Mouse (Mus musculus): Measurements from ENCODE around the gene Ksr1. TPM values are rescaled to one million over a fixed set of nuclear protein-coding genes. Genes with fewer than 3 reads are reported as not detected.
"Not testable (repeated sequence)": the region's sequence is repeated elsewhere in the genome, so short reads cannot be mapped to it uniquely, and the experiment has no call there.

Gene Ksr1
- polyA plus RNA-seq, 1 experiment from 2014 or later: 4.3 TPM

DNA sequence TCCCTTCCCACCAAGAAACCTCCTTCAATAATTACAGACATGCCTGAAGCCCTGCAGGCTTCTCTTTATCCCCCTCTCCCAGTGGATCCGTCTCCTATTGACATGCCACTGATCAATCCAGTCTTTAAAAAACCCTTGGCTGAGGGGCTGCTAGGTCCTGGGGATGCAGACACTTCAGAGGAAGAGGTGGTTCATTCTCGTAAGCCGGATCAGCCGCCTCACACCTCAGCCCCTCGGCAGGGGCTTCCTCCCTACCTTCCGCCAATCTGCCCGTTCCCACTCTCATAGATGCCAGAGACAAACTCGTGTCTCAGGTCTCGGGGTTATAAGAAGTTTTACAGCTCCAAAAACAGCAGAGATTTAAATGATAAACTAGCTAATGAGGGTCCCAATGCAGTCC lies 156.1 kb downstream of the Ksr1 start:
- Histone ChIP-seq H3K9me3 (0 out of 2 replicates have a peak, but pooled peaks cover 6% of the 10 kb centered on the region), H3K36me3 (no peaks in the 10 kb centered on the region), H3K9ac (replicated peaks) (no peak overlapping the region), H3K27me3 (no peaks in the 10 kb centered on the region), H3K4me1 (no peaks in the 10 kb centered on the region), H3K4me3 (no peak overlapping the region), H3K27ac (replicated peaks) (no peak overlapping the region), H3K4me2 (replicated peaks) (no peak overlapping the region)
- ATAC-seq (ENCODE audit: low FRiP score, low read depth): no peak
- WGBS: 92% methylated on average over 9 of the region's 9 CpGs

DNA sequence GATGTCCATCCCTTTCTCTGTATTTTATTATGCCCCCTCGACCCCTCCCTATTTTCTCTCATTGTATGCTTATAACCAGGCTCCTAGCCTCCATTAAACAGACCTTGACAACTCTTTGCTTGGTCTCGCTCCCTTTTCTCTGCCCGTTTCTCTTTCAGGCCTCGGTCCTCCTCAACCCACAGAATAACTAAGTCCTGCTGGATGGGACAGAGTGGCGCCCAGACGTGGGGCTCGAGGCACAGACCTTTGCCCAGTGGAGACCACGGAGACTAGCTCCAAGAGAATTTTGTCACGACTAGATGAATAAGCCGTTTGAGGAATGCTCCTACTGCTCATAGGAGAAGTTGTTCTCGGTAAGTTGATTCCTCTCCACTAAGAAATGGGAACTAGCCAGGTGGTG lies 157.0 kb downstream of the Ksr1 start:
- H3K27me3 ChIP-seq: not testable (repeated sequence)
- 94% methylated on average over 11 of the region's 11 CpGs for WGBS

DNA sequence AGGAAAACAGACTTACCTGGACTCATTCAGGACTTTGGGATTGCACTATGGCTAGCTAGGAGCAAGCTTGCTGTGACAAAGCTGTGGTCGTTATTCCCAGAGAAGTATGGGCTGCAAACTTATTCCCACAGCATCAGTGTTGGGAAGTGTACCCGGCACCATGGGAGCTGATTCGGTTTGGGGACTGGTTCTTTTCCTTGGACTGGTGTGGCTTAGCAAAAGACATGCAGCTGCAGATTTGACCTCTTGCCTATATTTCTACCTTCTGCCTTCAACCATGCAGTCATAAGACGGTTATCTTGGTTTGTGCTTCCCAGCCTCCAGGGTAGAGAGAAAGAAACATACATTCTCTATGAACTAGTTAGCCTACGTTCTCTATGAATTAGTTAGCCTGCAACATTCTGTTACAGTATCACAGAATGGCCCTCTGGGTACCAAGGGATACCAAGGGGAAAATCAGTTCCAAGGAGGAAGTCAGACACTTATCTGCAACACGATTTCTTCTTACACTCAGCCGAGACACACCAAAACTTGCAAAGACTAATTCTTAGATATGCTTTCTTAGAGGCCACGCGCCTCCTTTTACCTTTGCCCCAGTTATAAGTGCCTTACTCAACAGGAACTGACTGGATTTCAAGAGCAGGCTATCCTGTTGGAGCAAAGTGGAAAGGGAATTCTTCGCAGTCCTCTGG lies 159.8 kb downstream of the Ksr1 start:
- no peak for ATAC-seq (ENCODE audit: low FRiP score, low read depth)
- no peaks in the 10 kb centered on the region for H3K27me3 ChIP-seq
- H3K4me2 ChIP-seq (replicated peaks): no peak overlapping the region
- no peak overlapping the region for H3K4me3 ChIP-seq
- H3K9me3 ChIP-seq: no peaks in the 10 kb centered on the region
- H3K4me1 ChIP-seq: no peaks in the 10 kb centered on the region
- H3K9ac ChIP-seq (replicated peaks): no peak overlapping the region
- no peaks in the 10 kb centered on the region for H3K36me3 ChIP-seq
- WGBS: 90% methylated on average over 10 of the region's 10 CpGs
- H3K27ac ChIP-seq (replicated peaks): no peak overlapping the region

More for the DNA sequence above, 157.0 kb downstream of the Ksr1 start:
- not testable (repeated sequence) for H3K4me1 ChIP-seq; H3K9me3 ChIP-seq; H3K4me2 ChIP-seq (replicated peaks); H3K9ac ChIP-seq (replicated peaks); ATAC-seq (ENCODE audit: low FRiP score, low read depth); H3K4me3 ChIP-seq; H3K27ac ChIP-seq (replicated peaks); H3K36me3 ChIP-seq

DNA sequence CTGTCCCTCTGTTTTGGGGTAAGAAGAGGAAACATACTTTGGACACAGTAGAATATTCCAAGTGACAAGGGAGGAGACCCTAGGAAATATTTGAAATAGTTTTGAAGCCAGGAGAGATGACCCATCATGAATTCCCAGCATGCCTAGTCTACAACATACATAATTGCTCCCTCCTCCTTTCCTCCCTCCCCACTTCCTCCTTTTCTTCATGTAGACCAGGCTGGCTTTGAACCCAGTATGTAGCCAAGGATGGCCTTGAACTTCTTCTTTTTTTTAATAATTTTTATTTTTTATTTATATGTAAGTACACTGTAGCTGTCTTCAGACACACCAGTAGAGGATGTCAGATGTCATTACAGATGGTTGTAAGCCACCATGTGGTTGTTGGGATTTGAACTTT lies 160.7 kb downstream of the Ksr1 start:
- Histone ChIP-seq H3K4me3 (no peak overlapping the region), H3K9me3 (no peaks in the 10 kb centered on the region), H3K27me3 (no peaks in the 10 kb centered on the region), H3K4me2 (replicated peaks) (no peak overlapping the region), H3K9ac (replicated peaks) (no peak overlapping the region), H3K27ac (replicated peaks) (no peak overlapping the region), H3K4me1 (no peaks in the 10 kb centered on the region), H3K36me3 (no peaks in the 10 kb centered on the region)
- no peak for ATAC-seq (ENCODE audit: low FRiP score, low read depth)

DNA sequence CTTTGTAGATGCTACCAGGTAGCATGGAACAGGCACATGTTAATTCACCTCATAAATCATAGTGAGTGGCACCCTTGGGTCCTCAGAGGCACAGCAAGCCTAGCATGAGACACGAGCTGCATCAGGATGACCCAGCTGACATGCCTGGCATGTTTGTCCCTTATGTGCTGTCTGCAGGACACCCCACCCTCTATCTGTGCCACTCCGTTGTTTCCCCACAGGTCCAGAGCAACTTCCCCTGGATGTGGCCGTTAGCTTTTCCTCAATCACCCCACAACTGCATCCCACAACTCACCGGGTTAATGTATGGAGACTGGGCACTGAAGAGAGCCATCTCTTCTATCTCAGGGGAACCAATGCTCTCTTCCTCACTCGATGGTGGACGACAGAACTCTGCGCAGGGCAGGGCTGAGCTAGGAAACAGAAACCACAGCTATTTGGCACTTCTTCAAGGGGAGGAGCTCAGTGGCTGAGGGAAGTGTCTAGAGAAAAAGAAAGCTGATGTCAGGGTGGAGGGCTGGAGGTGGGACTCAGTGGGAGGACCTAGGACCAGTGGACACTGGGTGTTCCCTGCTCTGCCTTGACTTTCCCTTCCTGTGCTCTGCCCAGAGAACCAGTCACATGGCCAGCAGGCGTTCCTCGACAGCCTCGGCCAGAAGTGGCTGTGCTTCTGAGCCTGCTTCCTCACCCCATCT lies 161.6 kb downstream of the Ksr1 start, which contains the start of gene Lgals9:
Gene Lgals9, minus strand, starts transcription at position 464 of the 695 bp plus-strand sequence.
- Histone ChIP-seq H3K36me3 (no peaks in the 10 kb centered on the region), H3K9ac (replicated peaks) (no peak within 1 kb of the TSS), H3K4me1 (no peaks in the 10 kb centered on the region), H3K9me3 (no peaks in the 10 kb centered on the region), H3K4me3 (no peak within 1 kb of the TSS), H3K4me2 (replicated peaks) (no peak within 1 kb of the TSS), H3K27ac (replicated peaks) (no peak within 1 kb of the TSS), H3K27me3 (no peaks in the 10 kb centered on the region)
- no peak for ATAC-seq (ENCODE audit: low FRiP score, low read depth)
- WGBS: 79% methylated on average over 10 of the region's 10 CpGs

DNA sequence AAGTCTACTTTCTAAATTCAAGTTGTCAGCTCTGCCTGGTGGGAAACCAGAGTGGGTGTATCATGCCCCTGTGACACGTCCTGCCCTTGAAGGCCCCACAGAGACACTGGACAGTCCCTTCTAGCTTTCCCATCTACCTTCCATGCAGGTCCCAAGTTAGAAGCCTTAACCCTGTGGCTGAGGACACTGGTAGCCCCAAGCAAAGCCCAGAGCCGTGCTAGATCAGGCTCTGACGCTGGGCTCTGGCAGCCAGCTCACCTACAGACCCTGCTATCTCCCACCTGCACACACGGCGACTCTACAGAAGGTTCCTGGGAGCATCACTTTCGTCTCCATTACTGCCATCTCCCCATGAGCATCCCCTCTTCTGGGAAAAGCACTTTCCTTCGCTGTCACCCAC lies 162.7 kb downstream of the Ksr1 start:
- Histone ChIP-seq H3K27me3 (no peaks in the 10 kb centered on the region), H3K36me3 (no peaks in the 10 kb centered on the region), H3K9ac (replicated peaks) (no peak overlapping the region), H3K9me3 (no peaks in the 10 kb centered on the region), H3K27ac (replicated peaks) (no peak overlapping the region), H3K4me3 (no peak overlapping the region), H3K4me1 (no peaks in the 10 kb centered on the region), H3K4me2 (replicated peaks) (no peak overlapping the region)
- no peak for ATAC-seq (ENCODE audit: low FRiP score, low read depth)
- WGBS: 87% methylated on average over 7 of the region's 7 CpGs

DNA sequence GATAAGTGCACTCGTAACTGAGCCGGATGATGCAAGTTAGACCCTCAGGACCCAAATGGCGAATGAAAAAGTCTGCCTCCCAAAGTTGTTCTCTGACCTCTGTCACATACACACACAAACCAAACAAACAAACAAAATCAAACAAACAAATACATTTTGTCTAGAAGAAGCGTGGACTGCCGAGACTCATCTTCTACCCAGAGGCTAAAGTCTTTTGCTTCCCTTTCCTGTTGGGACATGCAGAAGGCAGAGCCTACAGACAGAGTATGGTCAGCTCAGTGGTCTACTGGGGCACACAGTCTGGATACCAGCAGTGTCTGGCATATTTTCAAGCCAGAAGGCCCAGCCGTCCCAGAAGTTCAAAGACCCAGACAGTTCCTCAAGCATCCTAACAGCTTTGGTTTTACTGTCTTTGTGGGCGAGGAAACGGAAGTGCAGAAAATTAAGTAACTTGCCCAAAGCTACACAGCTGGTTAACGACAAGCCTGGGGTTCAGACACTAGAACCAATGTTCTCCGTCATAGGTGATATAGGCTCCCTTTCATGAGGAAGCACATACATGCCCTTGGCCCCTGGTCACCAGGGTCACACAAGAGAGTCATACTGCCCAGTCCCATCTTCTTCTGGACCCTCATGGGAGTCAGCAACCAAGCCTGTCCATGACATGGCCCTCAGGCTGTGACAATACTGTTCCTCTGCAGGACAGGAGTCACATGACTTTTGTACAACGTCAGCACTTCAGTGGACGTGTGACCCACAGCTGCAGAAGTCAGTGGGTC lies 163.5 kb downstream of the Ksr1 start:
- H3K4me1 ChIP-seq: no peaks in the 10 kb centered on the region
- 91% methylated on average over 12 of the region's 12 CpGs for WGBS
- H3K27ac ChIP-seq (replicated peaks): no peak overlapping the region
- no peaks in the 10 kb centered on the region for H3K36me3 ChIP-seq
- H3K4me2 ChIP-seq (replicated peaks): no peak overlapping the region
- no peaks in the 10 kb centered on the region for H3K27me3 ChIP-seq
- H3K4me3 ChIP-seq: no peak overlapping the region
- no peak for ATAC-seq (ENCODE audit: low FRiP score, low read depth)
- H3K9me3 ChIP-seq: no peaks in the 10 kb centered on the region
- no peak overlapping the region for H3K9ac ChIP-seq (replicated peaks)

DNA sequence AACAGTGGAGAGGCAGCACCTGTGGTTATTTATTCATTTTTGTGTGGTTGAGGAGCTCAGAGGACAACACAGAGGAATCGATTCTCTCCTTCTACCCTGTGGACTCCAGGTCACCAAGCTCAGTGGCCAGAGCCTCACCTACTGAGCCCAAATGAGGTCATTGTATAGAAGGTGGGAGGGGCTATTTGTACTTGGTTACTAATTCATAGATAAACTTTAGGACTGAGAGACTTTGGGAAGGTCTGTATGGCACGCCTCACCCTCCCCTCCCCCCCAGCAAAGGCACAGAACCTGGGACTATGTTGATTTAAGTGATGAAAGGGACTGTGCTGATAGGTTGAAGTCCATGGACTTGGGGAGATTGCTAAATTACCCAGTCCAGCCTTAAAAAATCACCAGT lies 164.2 kb downstream of the Ksr1 start:
- no peak for ATAC-seq (ENCODE audit: low FRiP score, low read depth)

DNA sequence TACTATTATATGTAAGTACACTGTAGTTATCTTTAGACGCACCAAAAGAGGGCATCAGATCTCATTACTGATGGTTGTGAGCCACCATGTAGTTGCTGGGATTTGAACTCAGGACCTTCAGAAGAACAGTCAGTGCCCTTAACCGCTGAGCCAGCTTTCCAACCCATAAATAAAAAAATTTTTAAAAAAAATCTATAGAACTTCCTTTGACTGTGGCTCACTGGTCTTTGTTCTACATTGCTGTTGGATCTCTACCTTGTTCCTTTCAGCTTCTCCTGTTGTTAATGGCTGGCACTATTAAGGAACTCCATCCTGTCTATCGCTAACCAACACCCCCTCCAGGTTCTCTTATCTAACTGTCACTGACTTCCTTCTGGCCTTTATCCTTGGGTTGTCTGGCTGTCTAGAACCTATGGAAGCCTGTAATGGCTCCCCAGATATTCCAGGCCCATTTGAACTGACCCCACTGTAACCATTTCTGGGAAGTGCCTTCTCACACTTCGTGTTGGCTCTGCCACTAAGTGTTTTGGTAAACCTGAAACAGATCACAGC lies 166.0 kb downstream of the Ksr1 start:
- H3K4me3 ChIP-seq: no peak overlapping the region
- H3K9me3 ChIP-seq: no peaks in the 10 kb centered on the region
- H3K4me2 ChIP-seq (replicated peaks): no peak overlapping the region
- no peak overlapping the region for H3K9ac ChIP-seq (replicated peaks)
- no peaks in the 10 kb centered on the region for H3K36me3 ChIP-seq
- no peak for ATAC-seq (ENCODE audit: low FRiP score, low read depth)
- no peak overlapping the region for H3K27ac ChIP-seq (replicated peaks)
- no peaks in the 10 kb centered on the region for H3K27me3 ChIP-seq
- no peaks in the 10 kb centered on the region for H3K4me1 ChIP-seq
- 87% methylated on average over 4 of the region's 4 CpGs for WGBS

More for the DNA sequence above, 164.2 kb downstream of the Ksr1 start:
- H3K9ac ChIP-seq (replicated peaks): no peak overlapping the region
- H3K27ac ChIP-seq (replicated peaks): no peak overlapping the region
- no peak overlapping the region for H3K4me2 ChIP-seq (replicated peaks)
- no peaks in the 10 kb centered on the region for H3K27me3 ChIP-seq
- WGBS: 75% methylated on average over 2 of the region's 2 CpGs
- no peaks in the 10 kb centered on the region for H3K4me1 ChIP-seq
- H3K36me3 ChIP-seq: no peaks in the 10 kb centered on the region
- no peak overlapping the region for H3K4me3 ChIP-seq
- H3K9me3 ChIP-seq: no peaks in the 10 kb centered on the region

DNA sequence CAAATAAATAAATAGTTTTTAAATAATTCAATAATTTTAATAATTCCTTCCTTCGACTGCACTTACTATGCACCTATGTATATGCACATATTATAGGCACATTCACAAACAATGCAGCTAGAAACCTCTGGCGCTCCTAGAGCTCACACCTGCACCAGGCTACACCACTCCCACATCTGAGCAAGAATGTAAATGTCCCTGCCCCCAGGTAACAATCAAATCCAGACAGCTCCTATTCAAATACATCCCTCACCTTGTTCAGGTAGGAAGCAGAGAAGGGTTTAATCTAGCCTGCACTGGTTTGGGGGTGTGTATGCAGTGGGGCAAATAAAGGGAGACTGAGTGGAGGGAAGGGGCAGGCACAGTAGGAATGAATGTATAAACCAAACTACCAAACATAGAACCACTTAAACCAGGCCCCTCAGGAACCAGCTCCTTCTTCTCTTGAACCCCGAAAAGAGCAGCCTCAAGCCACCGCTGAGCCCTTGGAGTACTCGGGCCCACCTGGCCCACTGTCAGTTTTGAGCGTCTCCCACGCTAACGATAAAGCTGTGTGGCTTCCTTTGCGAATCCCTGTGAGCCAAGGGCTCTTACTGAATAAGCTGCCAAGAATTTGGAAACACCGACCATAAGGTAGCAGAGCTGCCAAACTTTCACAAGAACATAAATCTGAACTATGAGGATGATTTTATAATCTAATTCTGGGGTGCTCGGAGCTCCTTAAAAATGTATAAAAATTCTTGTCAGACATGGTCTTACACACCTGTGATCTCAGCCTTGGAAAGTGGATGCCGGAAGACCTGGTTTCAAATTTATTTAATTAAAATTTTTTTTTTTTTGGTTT lies 167.8 kb downstream of the Ksr1 start:
- Histone ChIP-seq H3K36me3 (no peaks in the 10 kb centered on the region), H3K4me3 (no peak overlapping the region), H3K27me3 (no peaks in the 10 kb centered on the region), H3K9ac (replicated peaks) (no peak overlapping the region), H3K4me2 (replicated peaks) (no peak overlapping the region), H3K9me3 (no peaks in the 10 kb centered on the region), H3K4me1 (no peaks in the 10 kb centered on the region; the same call in 1 of the 2 replicates), H3K27ac (replicated peaks) (no peak overlapping the region)
- WGBS: 88% methylated on average over 12 of the region's 12 CpGs
- no peak for ATAC-seq (ENCODE audit: low FRiP score, low read depth)

DNA sequence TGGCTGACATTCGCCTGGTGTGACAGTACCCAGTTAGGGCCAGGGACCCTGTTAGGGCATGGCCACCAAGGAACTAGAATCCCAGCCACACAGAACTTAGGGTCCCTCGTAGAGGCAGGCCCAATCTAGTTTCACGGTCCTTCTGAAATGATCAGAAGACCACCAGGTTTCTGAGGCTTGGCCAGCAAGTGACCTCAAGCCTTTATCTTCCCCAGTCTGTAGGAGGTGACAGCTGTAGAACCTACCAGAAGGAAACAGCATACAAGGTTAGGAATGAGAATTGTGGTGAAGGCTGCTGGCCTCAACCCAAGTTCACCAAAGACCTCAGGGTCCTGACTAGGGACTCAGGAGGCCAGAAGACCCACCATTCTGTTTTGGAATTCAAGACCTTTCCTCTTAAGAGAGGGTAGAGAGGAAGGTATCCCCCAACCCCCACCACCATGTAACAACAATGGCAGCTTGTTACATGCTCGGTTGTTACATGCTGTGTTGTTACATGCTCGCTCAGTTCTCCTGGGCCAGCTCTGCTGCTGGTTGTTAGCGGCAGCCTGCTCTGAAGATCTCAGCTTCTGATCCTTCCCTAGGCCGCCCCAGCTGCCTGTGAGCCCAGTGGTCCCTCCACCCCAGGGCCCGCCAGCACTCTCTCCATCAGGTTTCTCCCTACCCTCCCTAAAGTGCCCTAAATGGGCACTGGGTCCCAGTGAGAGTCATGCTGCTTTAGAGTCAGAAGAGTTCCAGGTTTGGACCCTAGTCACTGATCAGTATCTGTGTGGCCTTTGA lies 169.3 kb downstream of the Ksr1 start:
- H3K9me3 ChIP-seq: no peaks in the 10 kb centered on the region
- no peak overlapping the region for H3K27ac ChIP-seq (replicated peaks)
- 79% methylated on average over 8 of the region's 8 CpGs for WGBS
- no peak overlapping the region for H3K9ac ChIP-seq (replicated peaks)
- H3K4me3 ChIP-seq: no peak overlapping the region
- ATAC-seq (ENCODE audit: low FRiP score, low read depth): no peak
- H3K36me3 ChIP-seq: no peaks in the 10 kb centered on the region
- H3K4me1 ChIP-seq: peaks cover 12% of the 10 kb centered on the region; the same call in 1 of the 2 replicates
- no peak overlapping the region for H3K4me2 ChIP-seq (replicated peaks)
- H3K27me3 ChIP-seq: no peaks in the 10 kb centered on the region

All from midbrain, embryonic 12.5 days (tissue).